Mouse (Mus musculus) G1E (cell line): ENCODE results near the gene Olr1.

Experiments
- CTCF ChIP-seq: IDR thresholded peaks from 2 replicates; pipeline ENCODE4 v1.5.1; 2012; ENCODE audit warnings: low read depth, low read length, inconsistent platforms, mixed read lengths
- GATA1 ChIP-seq: IDR thresholded peaks from 2 replicates; pipeline ENCODE4 v1.6.1; 2012; ENCODE audit warnings: borderline replicate concordance, low read length, inconsistent platforms, mixed read lengths
- GATA2 ChIP-seq: IDR thresholded peaks from 2 replicates; pipeline ENCODE4 v1.6.1; 2012; ENCODE audit warnings: low read depth, low read length, inconsistent platforms, borderline replicate concordance
- POLR2AphosphoS5 ChIP-seq: IDR thresholded peaks from 2 replicates; pipeline ENCODE4 v1.6.1; 2012; ENCODE audit warnings: low read depth, low read length, inconsistent platforms; ENCODE audit not compliant: insufficient replicate concordance
- TAL1 ChIP-seq: conservative IDR thresholded peaks from 2 replicates; pipeline ENCODE4 v1.6.1; 2012; ENCODE audit warnings: low read depth, low read length, inconsistent platforms, mixed read lengths

GRCm38 (mm10) chr6:129514376-129514775, 7.4 kb upstream of the Olr1 start:
- TF ChIP-seq CTCF (no peak), POLR2AphosphoS5 (no peak), TAL1 (no peak), GATA2 (no peak), GATA1 (no peak)
